Mouse (Mus musculus): ENCODE measurements around the gene Mylk2. TPM values are rescaled to one million over a fixed set of nuclear protein-coding genes. Genes with fewer than 3 reads are reported as not detected.

The Mylk2 gene
- total RNA-seq (2022), result under 1 TPM; 0.17 to 0.44 (median 0.31) TPM

GRCm38 (mm10) chr2:152911031-152911430 is at the start of gene Mylk2:
TSS of gene Mylk2 (plus strand) at chr2:152911352.
- DNase-seq (ENCODE audit: low spot score), result no peak

GRCm38 (mm10) chr2:152861891-152862290 is 49.3 kb upstream of the Mylk2 start:
- DNase-seq (ENCODE audit: low spot score), result peak; percentile 12

- DNase-seq (ENCODE audit: low spot score), result no peak
Observed at GRCm38 (mm10) chr2:152862638-152863037, 48.5 kb upstream of the Mylk2 start.

GRCm38 (mm10) chr2:152863346-152863745 is 47.8 kb upstream of the Mylk2 start:
- DNase-seq (ENCODE audit: low spot score), result no peak

GRCm38 (mm10) chr2:152878239-152878638 is 32.9 kb upstream of the Mylk2 start:
- no peak for DNase-seq (ENCODE audit: low spot score)

- no peak for DNase-seq (ENCODE audit: low spot score)
Observed at GRCm38 (mm10) chr2:152880898-152881297, 30.3 kb upstream of the Mylk2 start.

GRCm38 (mm10) chr2:152884101-152884645 is 27.0 kb upstream of the Mylk2 start:
- no peak for DNase-seq (ENCODE audit: low spot score)

GRCm38 (mm10) chr2:152887230-152887629 is 23.9 kb upstream of the Mylk2 start:
- DNase-seq (ENCODE audit: low spot score), result no peak

GRCm38 (mm10) chr2:152888774-152889173 is 22.4 kb upstream of the Mylk2 start:
- DNase-seq (ENCODE audit: low spot score), result no peak

GRCm38 (mm10) chr2:152895834-152896233 is 15.3 kb upstream of the Mylk2 start:
- no peak for DNase-seq (ENCODE audit: low spot score)

- no peak for DNase-seq (ENCODE audit: low spot score)
Observed at GRCm38 (mm10) chr2:152896926-152897325, 14.2 kb upstream of the Mylk2 start.

- DNase-seq (ENCODE audit: low spot score), result no peak
Observed at GRCm38 (mm10) chr2:152899011-152899410, 12.1 kb upstream of the Mylk2 start.

GRCm38 (mm10) chr2:152901296-152901695 is 9.9 kb upstream of the Mylk2 start:
- DNase-seq (ENCODE audit: low spot score), result no peak

GRCm38 (mm10) chr2:152902658-152903057 is 8.5 kb upstream of the Mylk2 start:
- no peak for DNase-seq (ENCODE audit: low spot score)

- DNase-seq (ENCODE audit: low spot score), result peak; percentile 28
Observed at GRCm38 (mm10) chr2:152903586-152903985, 7.6 kb upstream of the Mylk2 start.

- DNase-seq (ENCODE audit: low spot score), result no peak
Observed at GRCm38 (mm10) chr2:152904127-152904643, 7.0 kb upstream of the Mylk2 start.

GRCm38 (mm10) chr2:152905036-152905829 is 5.9 kb upstream of the Mylk2 start:
- DNase-seq (ENCODE audit: low spot score), result no peak

- no peak for DNase-seq (ENCODE audit: low spot score)
Observed at GRCm38 (mm10) chr2:152906274-152907037, 4.7 kb upstream of the Mylk2 start.

GRCm38 (mm10) chr2:152907114-152907943 is 3.8 kb upstream of the Mylk2 start:
- no peak for DNase-seq (ENCODE audit: low spot score)

- DNase-seq (ENCODE audit: low spot score), result no peak
Observed at GRCm38 (mm10) chr2:152909848-152910247, 1.3 kb upstream of the Mylk2 start.

GRCm38 (mm10) chr2:152911432-152911831 is 280 bp downstream of the Mylk2 start:
- no peak for DNase-seq (ENCODE audit: low spot score)
